Mouse (Mus musculus): ENCODE results near the gene Opcml. TPM values are rescaled to one million over a fixed set of nuclear protein-coding genes. Genes with fewer than 3 reads are reported as not detected.
A peak's percentile ranks its signal among the peaks of the same experiment; 100 is the strongest.

Gene Opcml
- polyA plus RNA-seq, 1 experiment from 2014 or later: 73.0 TPM

- no peak for ATAC-seq
- Histone ChIP-seq H3K9me3 (replicated peaks; ENCODE audit: control insufficient read depth, low read length, poor library complexity, severe bottlenecking) (no peaks in the 10 kb centered on the region), H3K36me3 (ENCODE audit: control insufficient read depth, insufficient read depth, low read length) (no peaks in the 10 kb centered on the region), H3K4me3 (ENCODE audit: low read depth, low read length) (no peak overlapping the region), H3K27ac (ENCODE audit: low read length) (no peak overlapping the region), H3K27me3 (ENCODE audit: control insufficient read depth, insufficient read depth, low read depth, low read length) (no peaks in the 10 kb centered on the region), H3K4me1 (ENCODE audit: control insufficient read depth, insufficient read depth, low read length) (0 out of 2 replicates have a peak, but pooled peaks cover 5% of the 10 kb centered on the region), H3K4me2 (ENCODE audit: low read length) (no peak overlapping the region), H3K9ac (ENCODE audit: low read depth, low read length) (no peak overlapping the region)
Observed at GRCm38 (mm10) chr9:28806666-28807065, 1016.1 kb downstream of the Opcml start.

- H3K9ac ChIP-seq (ENCODE audit: low read depth, low read length): no peak overlapping the region
- H3K4me3 ChIP-seq (ENCODE audit: low read depth, low read length): no peak overlapping the region
- H3K4me1 ChIP-seq (ENCODE audit: control insufficient read depth, insufficient read depth, low read length): no peaks in the 10 kb centered on the region
- H3K4me2 ChIP-seq (ENCODE audit: low read length): no peak overlapping the region
- no peaks in the 10 kb centered on the region for H3K27me3 ChIP-seq (ENCODE audit: control insufficient read depth, insufficient read depth, low read depth, low read length)
- no peak overlapping the region for H3K27ac ChIP-seq (ENCODE audit: low read length)
- no peaks in the 10 kb centered on the region for H3K36me3 ChIP-seq (ENCODE audit: control insufficient read depth, insufficient read depth, low read length)
- ATAC-seq: no peak
- WGBS: 97% methylated on average over 3 of the region's 3 CpGs
- H3K9me3 ChIP-seq (replicated peaks; ENCODE audit: control insufficient read depth, low read length, poor library complexity, severe bottlenecking): no peaks in the 10 kb centered on the region
Observed at GRCm38 (mm10) chr9:28822060-28822459, 1031.5 kb downstream of the Opcml start.

DNA sequence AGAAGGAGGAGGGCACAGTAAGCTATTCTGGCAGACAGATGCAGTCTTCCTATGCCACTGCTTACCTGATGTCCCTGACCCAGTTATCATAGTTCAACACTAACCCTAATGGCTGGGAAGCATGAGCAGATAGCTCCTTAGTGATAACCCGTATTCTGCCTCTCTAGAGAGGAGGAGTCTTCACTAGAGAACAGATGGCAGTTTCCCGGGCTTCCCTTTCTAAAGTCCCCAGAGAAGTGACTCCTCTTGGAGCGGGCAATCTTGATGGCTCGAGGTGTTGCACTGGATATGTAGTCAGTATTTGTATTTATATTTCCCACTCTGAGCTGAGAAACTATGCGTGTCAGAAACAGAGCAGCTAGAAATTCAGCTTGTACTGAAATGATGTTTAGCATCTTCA is 1031.9 kb downstream of the Opcml start:
- Histone ChIP-seq H3K9me3 (replicated peaks; ENCODE audit: control insufficient read depth, low read length, poor library complexity, severe bottlenecking) (no peaks in the 10 kb centered on the region), H3K4me1 (ENCODE audit: control insufficient read depth, insufficient read depth, low read length) (no peaks in the 10 kb centered on the region), H3K36me3 (ENCODE audit: control insufficient read depth, insufficient read depth, low read length) (no peaks in the 10 kb centered on the region), H3K4me2 (ENCODE audit: low read length) (no peak overlapping the region), H3K27ac (ENCODE audit: low read length) (no peak overlapping the region), H3K9ac (ENCODE audit: low read depth, low read length) (no peak overlapping the region), H3K4me3 (ENCODE audit: low read depth, low read length) (no peak overlapping the region), H3K27me3 (ENCODE audit: control insufficient read depth, insufficient read depth, low read depth, low read length) (no peaks in the 10 kb centered on the region)
- no peak for ATAC-seq
- WGBS: 81% methylated on average over 5 of the region's 5 CpGs

- no peaks in the 10 kb centered on the region for H3K9me3 ChIP-seq (replicated peaks; ENCODE audit: control insufficient read depth, low read length, poor library complexity, severe bottlenecking)
- WGBS: 85% methylated on average over 2 of the region's 2 CpGs
- H3K36me3 ChIP-seq (ENCODE audit: control insufficient read depth, insufficient read depth, low read length): no peaks in the 10 kb centered on the region
- ATAC-seq: no peak
- no peaks in the 10 kb centered on the region for H3K4me1 ChIP-seq (ENCODE audit: control insufficient read depth, insufficient read depth, low read length)
- no peak overlapping the region for H3K4me3 ChIP-seq (ENCODE audit: low read depth, low read length)
- H3K27me3 ChIP-seq (ENCODE audit: control insufficient read depth, insufficient read depth, low read depth, low read length): no peaks in the 10 kb centered on the region
- no peak overlapping the region for H3K27ac ChIP-seq (ENCODE audit: low read length)
- H3K4me2 ChIP-seq (ENCODE audit: low read length): no peak overlapping the region
- no peak overlapping the region for H3K9ac ChIP-seq (ENCODE audit: low read depth, low read length)
Observed at GRCm38 (mm10) chr9:28825821-28826220, 1035.2 kb downstream of the Opcml start.

- 50% methylated on average over 2 of the region's 2 CpGs for WGBS
Observed at GRCm38 (mm10) chr9:28845961-28846570, 1055.5 kb downstream of the Opcml start.

GRCm38 (mm10) chr9:28855826-28856225 is 1065.3 kb downstream of the Opcml start:
- H3K27ac ChIP-seq (ENCODE audit: low read length): no peak overlapping the region
- 72% methylated on average over 7 of the region's 7 CpGs for WGBS
- no peaks in the 10 kb centered on the region for H3K9me3 ChIP-seq (replicated peaks; ENCODE audit: control insufficient read depth, low read length, poor library complexity, severe bottlenecking)
- H3K4me1 ChIP-seq (ENCODE audit: control insufficient read depth, insufficient read depth, low read length): no peaks in the 10 kb centered on the region
- no peaks in the 10 kb centered on the region for H3K36me3 ChIP-seq (ENCODE audit: control insufficient read depth, insufficient read depth, low read length)
- no peak overlapping the region for H3K4me2 ChIP-seq (ENCODE audit: low read length)
- no peak overlapping the region for H3K9ac ChIP-seq (ENCODE audit: low read depth, low read length)
- H3K4me3 ChIP-seq (ENCODE audit: low read depth, low read length): no peak overlapping the region
- no peaks in the 10 kb centered on the region for H3K27me3 ChIP-seq (ENCODE audit: control insufficient read depth, insufficient read depth, low read depth, low read length)
- no peak for ATAC-seq

More at GRCm38 (mm10) chr9:28845961-28846570, 1055.5 kb downstream of the Opcml start:
- Histone ChIP-seq H3K36me3 (ENCODE audit: control insufficient read depth, insufficient read depth, low read length) (no peaks in the 10 kb centered on the region), H3K4me3 (ENCODE audit: low read depth, low read length) (no peak overlapping the region), H3K4me2 (ENCODE audit: low read length) (no peak overlapping the region), H3K9ac (ENCODE audit: low read depth, low read length) (no peak overlapping the region), H3K27me3 (ENCODE audit: control insufficient read depth, insufficient read depth, low read depth, low read length) (no peaks in the 10 kb centered on the region), H3K9me3 (replicated peaks; ENCODE audit: control insufficient read depth, low read length, poor library complexity, severe bottlenecking) (no peaks in the 10 kb centered on the region), H3K4me1 (ENCODE audit: control insufficient read depth, insufficient read depth, low read length) (peaks cover 3% of the 10 kb centered on the region; the same call in 1 of the 2 replicates), H3K27ac (ENCODE audit: low read length) (no peak overlapping the region)
- ATAC-seq: no peak

DNA sequence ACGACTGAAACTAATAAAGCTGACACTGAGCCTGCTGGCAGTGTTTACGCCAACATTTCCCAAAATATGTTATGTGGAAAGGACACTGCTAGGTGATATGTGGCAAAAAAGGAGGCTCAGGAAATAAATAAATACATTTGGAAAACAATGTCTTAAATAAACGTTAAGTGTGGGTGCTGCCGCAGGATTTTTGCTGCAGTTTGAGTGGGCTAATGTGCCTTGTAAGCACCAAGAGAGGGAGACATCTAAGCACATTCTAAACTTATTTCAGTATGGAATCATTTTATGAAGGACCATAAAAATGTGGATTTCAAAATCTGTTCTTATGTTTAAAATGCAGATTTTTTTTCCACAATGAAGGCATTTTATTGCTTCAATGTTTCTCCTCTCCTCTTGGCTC is 1071.4 kb downstream of the Opcml start:
- no peaks in the 10 kb centered on the region for H3K36me3 ChIP-seq (ENCODE audit: control insufficient read depth, insufficient read depth, low read length)
- H3K4me3 ChIP-seq (ENCODE audit: low read depth, low read length): no peak overlapping the region
- no peak for ATAC-seq
- WGBS: 86% methylated on average over 4 of the region's 4 CpGs
- no peak overlapping the region for H3K27ac ChIP-seq (ENCODE audit: low read length)
- H3K9ac ChIP-seq (ENCODE audit: low read depth, low read length): no peak overlapping the region
- no peak overlapping the region for H3K4me2 ChIP-seq (ENCODE audit: low read length)
- H3K9me3 ChIP-seq (replicated peaks; ENCODE audit: control insufficient read depth, low read length, poor library complexity, severe bottlenecking): no peaks in the 10 kb centered on the region
- no peaks in the 10 kb centered on the region; the same call in 1 of the 2 replicates for H3K4me1 ChIP-seq (ENCODE audit: control insufficient read depth, insufficient read depth, low read length)
- H3K27me3 ChIP-seq (ENCODE audit: control insufficient read depth, insufficient read depth, low read depth, low read length): no peaks in the 10 kb centered on the region

DNA sequence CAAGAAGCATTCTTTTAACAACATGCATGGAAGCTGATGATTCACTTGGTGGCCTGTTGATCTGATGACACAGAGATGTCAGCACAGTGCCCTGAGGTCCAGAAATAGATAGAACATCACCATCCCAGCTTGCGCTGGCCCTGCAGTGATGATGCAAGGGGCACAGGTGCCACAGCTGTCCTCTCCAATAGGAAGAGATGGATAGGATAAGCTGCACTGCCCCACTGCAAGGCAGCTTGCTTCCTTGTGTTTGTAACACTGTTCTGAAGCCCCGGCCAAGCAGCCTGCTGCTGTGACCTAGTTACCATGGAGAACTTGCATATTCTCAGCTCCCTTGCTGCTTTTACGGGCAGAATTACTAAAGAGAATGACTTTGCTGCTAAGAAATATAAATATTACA is 1076.7 kb downstream of the Opcml start:
- H3K27ac ChIP-seq (ENCODE audit: low read length): peak overlapping the region; percentile 26
- 56% methylated on average over 3 of the region's 3 CpGs for WGBS
- no peak overlapping the region for H3K4me2 ChIP-seq (ENCODE audit: low read length)
- no peaks in the 10 kb centered on the region for H3K36me3 ChIP-seq (ENCODE audit: control insufficient read depth, insufficient read depth, low read length)
- no peaks in the 10 kb centered on the region for H3K27me3 ChIP-seq (ENCODE audit: control insufficient read depth, insufficient read depth, low read depth, low read length)
- H3K4me3 ChIP-seq (ENCODE audit: low read depth, low read length): no peak overlapping the region
- no peak overlapping the region for H3K9ac ChIP-seq (ENCODE audit: low read depth, low read length)
- H3K4me1 ChIP-seq (ENCODE audit: control insufficient read depth, insufficient read depth, low read length): peaks cover 8% of the 10 kb centered on the region
- no peak for ATAC-seq
- no peaks in the 10 kb centered on the region for H3K9me3 ChIP-seq (replicated peaks; ENCODE audit: control insufficient read depth, low read length, poor library complexity, severe bottlenecking)

GRCm38 (mm10) chr9:28870478-28870877 is 1079.9 kb downstream of the Opcml start:
- no peak overlapping the region for H3K27ac ChIP-seq (ENCODE audit: low read length)
- H3K4me2 ChIP-seq (ENCODE audit: low read length): no peak overlapping the region
- H3K9me3 ChIP-seq (replicated peaks; ENCODE audit: control insufficient read depth, low read length, poor library complexity, severe bottlenecking): no peaks in the 10 kb centered on the region
- no peak overlapping the region for H3K4me3 ChIP-seq (ENCODE audit: low read depth, low read length)
- no peaks in the 10 kb centered on the region for H3K27me3 ChIP-seq (ENCODE audit: control insufficient read depth, insufficient read depth, low read depth, low read length)
- H3K36me3 ChIP-seq (ENCODE audit: control insufficient read depth, insufficient read depth, low read length): no peaks in the 10 kb centered on the region
- peaks cover 8% of the 10 kb centered on the region for H3K4me1 ChIP-seq (ENCODE audit: control insufficient read depth, insufficient read depth, low read length)
- 50% methylated on average over 1 of the region's 1 CpGs for WGBS
- no peak for ATAC-seq
- no peak overlapping the region for H3K9ac ChIP-seq (ENCODE audit: low read depth, low read length)
